Comparison of ENCODE assay signal across 14 mouse cellular contexts in genomic region chr11:116864444-116864843, GRCm38 (mm10). TPM values are rescaled to one million over a fixed set of nuclear protein-coding genes. Genes with fewer than 3 reads are reported as not detected.
DNase-seq lines count a peak whose midpoint lies in the region; ATAC-seq and TF ChIP-seq lines count a peak whose summit lies in the region.
"Had no signal": no experiment of that assay in that cellular context is flagged by ENCODE, and none has a peak within 500 bp of the region (broad histone marks: within the 10 kb centered on the region; RNA-seq: fewer than 3 reads in every experiment).

No protein-coding gene starts in this region.

- H3K4me1 ChIP-seq in limb, embryonic 14.5 days (ENCODE audit: control insufficient read depth, insufficient read depth, low read length), result no peaks in the 10 kb centered on the region
- no peaks in the 10 kb centered on the region for H3K4me1 ChIP-seq in limb, embryonic 10.5 days
- no peaks in the 10 kb centered on the region for H3K4me1 ChIP-seq in embryonic facial prominence, embryonic 13.5 days
- peaks cover 13 to 22% of the 10 kb centered on the region in 2 experiments for H3K4me1 ChIP-seq in heart, embryonic 14.5 days (ENCODE audit: control insufficient read depth in 2 of 2, insufficient read depth in 2 of 2, low read length in 2 of 2)
- H3K4me1 ChIP-seq: forebrain, embryonic 15.5 days had no signal

- TF ChIP-seq POLR2A in limb, embryonic 14.5 days (IDR thresholded peaks at IDR 0.05; ENCODE audit: borderline replicate concordance, extremely low read depth, insufficient read depth, insufficient read length), result no peak

- H3K27ac ChIP-seq in limb, embryonic 14.5 days (replicated peaks; ENCODE audit: low read depth, low read length), result no peak overlapping the region
- H3K27ac ChIP-seq in limb, embryonic 10.5 days, result no peak overlapping the region
- no peak overlapping the region for H3K27ac ChIP-seq in embryonic facial prominence, embryonic 13.5 days
- peak overlapping the region; percentile 79 to 84 for H3K27ac ChIP-seq in heart, embryonic 14.5 days (replicated peaks in 1 of 2; ENCODE audit: control insufficient read depth in 1 of 2, insufficient read depth in 1 of 2, low read depth in 2 of 2, low read length in 2 of 2)
- H3K27ac ChIP-seq: forebrain, embryonic 15.5 days; hindbrain, embryonic 14.5 days had no signal

- H3K27me3 ChIP-seq in limb, embryonic 14.5 days (ENCODE audit: control insufficient read depth, insufficient read depth, low read length), result no peaks in the 10 kb centered on the region
- no peaks in the 10 kb centered on the region for H3K27me3 ChIP-seq in limb, embryonic 10.5 days (ENCODE audit: low read depth, poor library complexity, severe bottlenecking)
- no peaks in the 10 kb centered on the region for H3K27me3 ChIP-seq in embryonic facial prominence, embryonic 13.5 days
- H3K27me3 ChIP-seq in heart, embryonic 14.5 days (ENCODE audit: control insufficient read depth, insufficient read depth, low read length), result no peaks in the 10 kb centered on the region
- H3K27me3 ChIP-seq: forebrain, embryonic 15.5 days had no signal

- 71% methylated on average over 10 of the region's 10 CpGs for WGBS in limb, embryonic 14.5 days
- 73% methylated on average over 10 of the region's 10 CpGs for WGBS in limb, embryonic 10.5 days
- WGBS in embryonic facial prominence, embryonic 13.5 days, result 81% methylated on average over 10 of the region's 10 CpGs
- 12% methylated on average over 10 of the region's 10 CpGs for WGBS in heart, embryonic 14.5 days

- H3K4me2 ChIP-seq in limb, embryonic 14.5 days (replicated peaks; ENCODE audit: low read depth, low read length, severe bottlenecking), result no peak overlapping the region
- no peak overlapping the region for H3K4me2 ChIP-seq in embryonic facial prominence, embryonic 13.5 days
- H3K4me2 ChIP-seq in heart, embryonic 14.5 days (ENCODE audit: low read length), result no peak overlapping the region
- H3K4me2 ChIP-seq: forebrain, embryonic 15.5 days; hindbrain, embryonic 14.5 days; liver, embryonic 11.5 days had no signal

- peaks cover 85% of the 10 kb centered on the region for H3K36me3 ChIP-seq in limb, embryonic 14.5 days (ENCODE audit: control insufficient read depth, insufficient read depth, low read length)
- peaks cover 75% of the 10 kb centered on the region for H3K36me3 ChIP-seq in limb, embryonic 10.5 days
- H3K36me3 ChIP-seq in embryonic facial prominence, embryonic 13.5 days, result peaks cover 89% of the 10 kb centered on the region
- peaks cover 79% of the 10 kb centered on the region for H3K36me3 ChIP-seq in heart, embryonic 14.5 days (ENCODE audit: control insufficient read depth, insufficient read depth, low read length)

- peak overlapping the region; percentile 25; the same call in 1 of the 2 replicates for H3K9ac ChIP-seq in limb, embryonic 14.5 days (ENCODE audit: low read depth, low read length, severe bottlenecking)
- H3K9ac ChIP-seq in embryonic facial prominence, embryonic 13.5 days, result 0 out of 2 replicates have a peak overlapping the region, but pooled peaks have one; percentile 8
- 0 out of 2 replicates have a peak overlapping the region, but pooled peaks have one; percentile 21 for H3K9ac ChIP-seq in heart, embryonic 14.5 days (ENCODE audit: low read length)
- H3K9ac ChIP-seq: forebrain, embryonic 15.5 days; hindbrain, embryonic 14.5 days had no signal

- ATAC-seq in limb, embryonic 14.5 days (ENCODE audit: low FRiP score, low read depth), result no peak
- ATAC-seq in embryonic facial prominence, embryonic 13.5 days (ENCODE audit: insufficient number of reproducible peaks, insufficient read depth, low FRiP score, low TSS enrichment, low read depth), result no peak
- peak; percentile 46; the same call in 1 of the 2 replicates for ATAC-seq in heart, embryonic 14.5 days (ENCODE audit: insufficient number of reproducible peaks, insufficient read depth, low FRiP score, low read depth)
- ATAC-seq: forebrain, embryonic 15.5 days had no signal

- no peak overlapping the region for H3K4me3 ChIP-seq in limb, embryonic 14.5 days (replicated peaks; ENCODE audit: low read length)
- H3K4me3 ChIP-seq in limb, embryonic 10.5 days, result no peak overlapping the region
- H3K4me3 ChIP-seq in embryonic facial prominence, embryonic 13.5 days, result no peak overlapping the region
- H3K4me3 ChIP-seq in heart, embryonic 14.5 days (ENCODE audit: control insufficient read depth in 1 of 2, insufficient read depth in 1 of 2, low read depth in 1 of 2, low read length in 2 of 2), result no peak overlapping the region
- H3K4me3 ChIP-seq: forebrain, embryonic 15.5 days had no signal

- no peaks in the 10 kb centered on the region for H3K9me3 ChIP-seq in limb, embryonic 14.5 days (ENCODE audit: control insufficient read depth, low read length)
- H3K9me3 ChIP-seq in limb, embryonic 10.5 days (replicated peaks), result no peaks in the 10 kb centered on the region
- no peaks in the 10 kb centered on the region for H3K9me3 ChIP-seq in embryonic facial prominence, embryonic 13.5 days
- no peaks in the 10 kb centered on the region for H3K9me3 ChIP-seq in heart, embryonic 14.5 days (ENCODE audit: control insufficient read depth, low read length)
- H3K9me3 ChIP-seq: forebrain, embryonic 15.5 days had no signal

- no peak for DNase-seq in limb, embryonic 14.5 days (ENCODE audit: low spot score)
- no peak for DNase-seq in limb, embryonic 10.5 days (ENCODE audit: low spot score)
- no peak for DNase-seq in left cerebral cortex, adult 11 months (ENCODE audit: low spot score)
- no peak for DNase-seq in adipocyte (ENCODE audit: low spot score)
- DNase-seq in urinary bladder, adult 18-20 months (ENCODE audit: low spot score in 2 of 2), result no peak
- DNase-seq: cerebellum, adult 11-12 months; kidney, adult 9 months; lung, postnatal 10 days; right cerebral cortex, postnatal 25 days had no signal

RNA-seq across cellular contexts. Expression of gene Srsf2, which starts 11.6 kb away (rescaled TPM):
- polyA plus RNA-seq in limb, embryonic 14.5 days (2012; rRNA removed), result 791 and 910 TPM in 2 replicates
- polyA plus RNA-seq in limb, embryonic 14.5 days (2014; fragmentation: Nextera tagmentation; extraction: Ambion mirVana), result 776 and 780 TPM in 2 replicates
- 925 and 971 TPM in 2 replicates for polyA plus RNA-seq in limb, embryonic 10.5 days (2016; fragmentation: Nextera tagmentation; extraction: Ambion mirVana)
- 784 and 830 TPM in 2 replicates for polyA plus RNA-seq in embryonic facial prominence, embryonic 13.5 days (2015; fragmentation: Nextera tagmentation; extraction: Ambion mirVana)
- 566 and 569 TPM in 2 replicates for polyA plus RNA-seq in heart, embryonic 14.5 days (2014; fragmentation: Nextera tagmentation; extraction: Ambion mirVana)

RNA-seq across cellular contexts. Expression of gene Mfsd11, which starts 12.2 kb away (rescaled TPM):
- polyA plus RNA-seq in limb, embryonic 14.5 days (2012; rRNA removed), result 35.0 and 41.5 TPM in 2 replicates
- polyA plus RNA-seq in limb, embryonic 14.5 days (2014; fragmentation: Nextera tagmentation; extraction: Ambion mirVana), result 46.0 and 47.2 TPM in 2 replicates
- 17.9 and 22.5 TPM in 2 replicates for polyA plus RNA-seq in limb, embryonic 10.5 days (2016; fragmentation: Nextera tagmentation; extraction: Ambion mirVana)
- 42.6 and 45.6 TPM in 2 replicates for polyA plus RNA-seq in embryonic facial prominence, embryonic 13.5 days (2015; fragmentation: Nextera tagmentation; extraction: Ambion mirVana)
- 31.9 and 39.7 TPM in 2 replicates for polyA plus RNA-seq in heart, embryonic 14.5 days (2014; fragmentation: Nextera tagmentation; extraction: Ambion mirVana)

RNA-seq across cellular contexts. Expression of gene Jmjd6, which starts 21.2 kb away (rescaled TPM):
- 51.2 and 57.0 TPM in 2 replicates for polyA plus RNA-seq in limb, embryonic 14.5 days (2012; rRNA removed)
- polyA plus RNA-seq in limb, embryonic 14.5 days (2014; fragmentation: Nextera tagmentation; extraction: Ambion mirVana), result 68.0 and 77.8 TPM in 2 replicates
- polyA plus RNA-seq in limb, embryonic 10.5 days (2016; fragmentation: Nextera tagmentation; extraction: Ambion mirVana), result 93.1 and 111 TPM in 2 replicates
- 73.4 and 77.7 TPM in 2 replicates for polyA plus RNA-seq in embryonic facial prominence, embryonic 13.5 days (2015; fragmentation: Nextera tagmentation; extraction: Ambion mirVana)
- 59.0 and 63.7 TPM in 2 replicates for polyA plus RNA-seq in heart, embryonic 14.5 days (2014; fragmentation: Nextera tagmentation; extraction: Ambion mirVana)

RNA-seq across cellular contexts. Expression of gene Mettl23, which starts 21.4 kb away (rescaled TPM):
- 51.0 and 54.9 TPM in 2 replicates for polyA plus RNA-seq in limb, embryonic 14.5 days (2012; rRNA removed)
- polyA plus RNA-seq in limb, embryonic 14.5 days (2014; fragmentation: Nextera tagmentation; extraction: Ambion mirVana), result 77.9 and 84.1 TPM in 2 replicates
- 56.5 and 59.5 TPM in 2 replicates for polyA plus RNA-seq in limb, embryonic 10.5 days (2016; fragmentation: Nextera tagmentation; extraction: Ambion mirVana)
- 78.6 and 84.4 TPM in 2 replicates for polyA plus RNA-seq in embryonic facial prominence, embryonic 13.5 days (2015; fragmentation: Nextera tagmentation; extraction: Ambion mirVana)
- 70.9 and 79.2 TPM in 2 replicates for polyA plus RNA-seq in heart, embryonic 14.5 days (2014; fragmentation: Nextera tagmentation; extraction: Ambion mirVana)

RNA-seq across cellular contexts. Expression of gene Mxra7, which starts 36.6 kb away (rescaled TPM):
- polyA plus RNA-seq in limb, embryonic 14.5 days (2012; rRNA removed), result 20.8 and 21.9 TPM in 2 replicates
- polyA plus RNA-seq in limb, embryonic 14.5 days (2014; fragmentation: Nextera tagmentation; extraction: Ambion mirVana), result 11.0 and 13.9 TPM in 2 replicates
- polyA plus RNA-seq in limb, embryonic 10.5 days (2016; fragmentation: Nextera tagmentation; extraction: Ambion mirVana), result 13.9 and 14.9 TPM in 2 replicates
- 19.6 and 19.7 TPM in 2 replicates for polyA plus RNA-seq in embryonic facial prominence, embryonic 13.5 days (2015; fragmentation: Nextera tagmentation; extraction: Ambion mirVana)
- 15.0 and 16.7 TPM in 2 replicates for polyA plus RNA-seq in heart, embryonic 14.5 days (2014; fragmentation: Nextera tagmentation; extraction: Ambion mirVana)

Comparison
In these comparisons a context has a peak if more than half of its experiments do, and no peak if none do; other contexts are left out.
1. H3K27ac ChIP-seq: peak in heart, embryonic 14.5 days (2 of 2); none in limb, embryonic 14.5 days (single experiment), limb, embryonic 10.5 days (single experiment) and embryonic facial prominence, embryonic 13.5 days (single experiment).
2. Peak in every context shown above with its lines, with median percentiles within 50 percentile points of each other: H3K9ac ChIP-seq.